In the genomic region with DNA sequence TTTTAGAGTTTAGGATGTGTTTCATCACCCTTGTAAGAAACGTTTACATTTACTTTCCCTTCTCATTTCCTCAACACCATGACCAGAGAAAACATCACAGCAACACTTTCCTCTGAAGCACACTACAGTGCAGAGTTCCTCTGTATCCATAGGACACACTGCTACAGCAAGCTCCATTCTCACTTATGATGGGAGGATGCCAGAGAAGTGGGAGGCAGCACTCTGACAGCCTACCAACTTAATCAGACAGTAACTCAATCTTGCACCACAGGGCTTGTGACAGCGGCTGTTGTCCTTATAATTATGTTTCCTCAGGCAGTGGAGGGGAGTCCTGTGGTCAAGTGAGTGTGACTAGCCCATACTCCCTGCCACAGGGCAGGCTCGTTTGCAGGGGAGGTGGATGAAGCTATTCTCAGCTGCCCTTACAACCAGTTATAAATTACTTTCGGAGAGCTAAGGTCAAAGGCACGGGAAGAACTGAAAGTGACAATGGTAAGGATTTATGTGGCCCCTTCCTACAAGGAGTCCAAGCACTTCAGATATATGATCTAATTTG, we compare ENCODE assay signal across 18 mouse cellular contexts.
DNase-seq lines count a peak whose midpoint lies in the region; ATAC-seq and TF ChIP-seq lines count a peak whose summit lies in the region.
"Had no signal": no experiment of that assay in that cellular context is flagged by ENCODE, and none has a peak within 500 bp of the region (broad histone marks: within the 10 kb centered on the region; RNA-seq: fewer than 3 reads in every experiment).

No protein-coding gene starts in this region.

- peak; percentile 1 for DNase-seq in adrenal gland, adult 2 months
- no peak for DNase-seq in adrenal gland, postnatal 14 days
- DNase-seq in kidney, postnatal 0 days (ENCODE audit: low spot score): peak; percentile 89
- no peak for DNase-seq in kidney, adult 2 months
- DNase-seq in right cerebral cortex, postnatal 10 days (ENCODE audit: low spot score in 2 of 2): peak; percentile 16 to 27
- DNase-seq in right cerebral cortex, postnatal 14 days: no peak
- DNase-seq in forebrain, embryonic 10.5 days (ENCODE audit: extremely low spot score, low spot score): no peak
- DNase-seq: cerebellum, adult 11-12 months; heart, postnatal 36 days; liver, postnatal 0 days; lung, postnatal 36 days; midbrain, embryonic 14.5 days had no signal

- WGBS in kidney, postnatal 0 days: 7% methylated on average over 5 of the region's 5 CpGs
- 5% methylated on average over 5 of the region's 5 CpGs for WGBS in kidney, adult 2 months
- WGBS in forebrain, embryonic 10.5 days: 60% methylated on average over 5 of the region's 5 CpGs

- no peak overlapping the region for H3K4me2 ChIP-seq in kidney, postnatal 0 days (ENCODE audit: low read length)
- H3K4me2 ChIP-seq: intestine, embryonic 15.5 days; limb, embryonic 12.5 days had no signal

- no peak for TF ChIP-seq POLR2A in kidney, adult 2 months (IDR thresholded peaks at IDR 0.05; ENCODE audit: low read depth, low read length)

- H3K4me1 ChIP-seq in kidney, postnatal 0 days (replicated peaks; ENCODE audit: insufficient read depth, low read length): no peaks in the 10 kb centered on the region
- no peaks in the 10 kb centered on the region for H3K4me1 ChIP-seq in kidney, adult 2 months (ENCODE audit: control insufficient read depth, insufficient read depth, low read length)
- H3K4me1 ChIP-seq in forebrain, embryonic 10.5 days: peaks cover 3% of the 10 kb centered on the region; the same call in 1 of the 2 replicates
- H3K4me1 ChIP-seq: heart, embryonic 10.5 days; intestine, embryonic 15.5 days; limb, embryonic 12.5 days had no signal

- no peak overlapping the region for H3K4me3 ChIP-seq in kidney, postnatal 0 days (replicated peaks; ENCODE audit: low read depth, low read length)
- H3K4me3 ChIP-seq in kidney, adult 2 months (ENCODE audit: insufficient read depth, low read depth, low read length): no peak overlapping the region
- no peak overlapping the region for H3K4me3 ChIP-seq in forebrain, embryonic 10.5 days
- H3K4me3 ChIP-seq: heart, embryonic 10.5 days; intestine, embryonic 15.5 days; limb, embryonic 12.5 days had no signal

- no peak for TF ChIP-seq CTCF in kidney, postnatal 0 days (IDR thresholded peaks at IDR 0.05; ENCODE audit: low read depth)
- no peak for TF ChIP-seq CTCF in kidney, adult 2 months (conservative IDR thresholded peaks at IDR 0.05; ENCODE audit: insufficient read depth, insufficient read length, low read depth, low read length)

- no peak overlapping the region for H3K9ac ChIP-seq in kidney, postnatal 0 days (ENCODE audit: low read depth, low read length)
- H3K9ac ChIP-seq: intestine, embryonic 15.5 days; limb, embryonic 12.5 days; liver, postnatal 0 days had no signal

- H3K9me3 ChIP-seq in kidney, postnatal 0 days (replicated peaks; ENCODE audit: low read length): no peaks in the 10 kb centered on the region
- H3K9me3 ChIP-seq in forebrain, embryonic 10.5 days: no peaks in the 10 kb centered on the region
- H3K9me3 ChIP-seq: heart, embryonic 10.5 days; intestine, embryonic 15.5 days; limb, embryonic 12.5 days had no signal

- H3K27ac ChIP-seq in kidney, postnatal 0 days: no peak overlapping the region
- H3K27ac ChIP-seq in kidney, adult 2 months (ENCODE audit: insufficient read depth, low read depth, low read length): no peak overlapping the region
- H3K27ac ChIP-seq in forebrain, embryonic 10.5 days: no peak overlapping the region
- H3K27ac ChIP-seq: heart, embryonic 10.5 days; intestine, embryonic 15.5 days; limb, embryonic 12.5 days had no signal

- peak; percentile 93 for ATAC-seq in kidney, postnatal 0 days (replicated peaks; ENCODE audit: low FRiP score, low read depth)
- ATAC-seq in inflammation-experienced regulatory T-cells, adult 6 months: no peak
- ATAC-seq: activated CD4-positive, CD25-positive, alpha-beta regulatory T cell, adult 4 months; intestine, embryonic 15.5 days; liver, postnatal 0 days had no signal

- H3K36me3 ChIP-seq in kidney, postnatal 0 days (ENCODE audit: insufficient read depth, low read length): no peaks in the 10 kb centered on the region
- H3K36me3 ChIP-seq in kidney, adult 2 months (ENCODE audit: control insufficient read depth, insufficient read depth, low read length): no peaks in the 10 kb centered on the region
- H3K36me3 ChIP-seq in forebrain, embryonic 10.5 days (replicated peaks): no peaks in the 10 kb centered on the region
- H3K36me3 ChIP-seq: heart, embryonic 10.5 days; intestine, embryonic 15.5 days; limb, embryonic 12.5 days had no signal

- no peaks in the 10 kb centered on the region for H3K27me3 ChIP-seq in kidney, postnatal 0 days (ENCODE audit: insufficient read depth, low read length)
- no peaks in the 10 kb centered on the region for H3K27me3 ChIP-seq in kidney, adult 2 months (replicated peaks; ENCODE audit: control insufficient read depth, insufficient read depth, low read length)
- no peaks in the 10 kb centered on the region for H3K27me3 ChIP-seq in forebrain, embryonic 10.5 days (ENCODE audit: poor library complexity, severe bottlenecking)
- H3K27me3 ChIP-seq: CH12.LX; intestine, embryonic 15.5 days; limb, embryonic 12.5 days had no signal

Comparison
In these comparisons a context has a peak if more than half of its experiments do, and no peak if none do; other contexts are left out.
1. DNase-seq: peak in adrenal gland, adult 2 months (single experiment), kidney, postnatal 0 days (single experiment) and right cerebral cortex, postnatal 10 days (2 of 2); none in adrenal gland, postnatal 14 days (single experiment), kidney, adult 2 months (single experiment), right cerebral cortex, postnatal 14 days (single experiment) and forebrain, embryonic 10.5 days (single experiment).